In the genomic region with DNA sequence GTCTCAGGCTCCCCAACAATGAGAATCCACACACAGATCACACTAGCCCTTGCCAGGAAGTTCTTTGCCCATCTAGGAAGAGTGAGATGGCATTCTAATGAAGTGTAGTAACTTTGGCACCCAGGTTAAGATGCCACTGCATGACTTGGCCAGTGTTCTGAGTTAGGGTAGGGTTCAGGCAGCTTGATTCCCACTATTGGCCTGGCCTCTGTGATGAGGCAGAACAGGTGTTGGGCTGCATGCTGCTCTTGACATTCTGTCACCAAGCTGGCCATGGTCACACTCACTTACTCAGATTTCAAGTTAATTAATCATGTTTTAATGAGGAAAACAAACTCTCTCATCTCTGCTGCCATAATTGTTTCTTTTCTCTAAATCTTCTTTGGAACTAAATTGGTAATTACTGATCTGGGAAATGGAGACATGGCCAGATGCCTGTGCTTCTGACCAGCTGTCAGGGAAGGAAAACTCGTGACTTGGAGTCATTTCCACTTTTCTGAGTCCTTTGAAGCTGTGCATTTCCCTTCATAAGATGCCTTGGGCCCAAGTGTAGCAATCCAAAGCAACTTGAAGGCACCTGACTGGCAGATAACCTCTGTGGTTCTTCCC, we compare ENCODE assay signal across 17 mouse cellular contexts. TPM values are rescaled to one million over a fixed set of nuclear protein-coding genes. Genes with fewer than 3 reads are reported as not detected.
DNase-seq lines count a peak whose midpoint lies in the region; ATAC-seq and TF ChIP-seq lines count a peak whose summit lies in the region.
"Had no signal": no experiment of that assay in that cellular context is flagged by ENCODE, and none has a peak within 500 bp of the region (broad histone marks: within the 10 kb centered on the region; RNA-seq: fewer than 3 reads in every experiment).

No protein-coding gene starts in this region.

- no peak overlapping the region for H3K4me3 ChIP-seq in hindbrain, embryonic 14.5 days (replicated peaks; ENCODE audit: low read length)
- no peak overlapping the region for H3K4me3 ChIP-seq in hindbrain, embryonic 13.5 days
- no peak overlapping the region for H3K4me3 ChIP-seq in forebrain, postnatal 0 days (ENCODE audit: low read depth, low read length)
- H3K4me3 ChIP-seq: embryonic facial prominence, embryonic 10.5 days; erythroblast, embryonic 14.5 days; limb, embryonic 12.5 days; liver, embryonic 15.5 days; stomach, embryonic 15.5 days had no signal

- no peak for TF ChIP-seq CTCF in forebrain, postnatal 0 days (IDR thresholded peaks at IDR 0.05; ENCODE audit: low read depth)

- H3K36me3 ChIP-seq in hindbrain, embryonic 14.5 days (replicated peaks; ENCODE audit: control insufficient read depth, insufficient read depth) = no peaks in the 10 kb centered on the region
- H3K36me3 ChIP-seq in hindbrain, embryonic 13.5 days = no peaks in the 10 kb centered on the region
- H3K36me3 ChIP-seq in forebrain, postnatal 0 days (ENCODE audit: insufficient read depth) = no peaks in the 10 kb centered on the region
- H3K36me3 ChIP-seq: embryonic facial prominence, embryonic 10.5 days; G1E; limb, embryonic 12.5 days; liver, embryonic 15.5 days; stomach, embryonic 15.5 days had no signal

- no peaks in the 10 kb centered on the region for H3K27me3 ChIP-seq in hindbrain, embryonic 14.5 days (ENCODE audit: control insufficient read depth, insufficient read depth, low read length)
- no peaks in the 10 kb centered on the region for H3K27me3 ChIP-seq in hindbrain, embryonic 13.5 days
- no peaks in the 10 kb centered on the region for H3K27me3 ChIP-seq in forebrain, postnatal 0 days (ENCODE audit: insufficient read depth, low read length)
- H3K27me3 ChIP-seq: limb, embryonic 12.5 days; liver, embryonic 15.5 days; stomach, embryonic 15.5 days had no signal

- peak; percentile 42 for DNase-seq in hindbrain, embryonic 14.5 days (ENCODE audit: low spot score)
- peak; percentile 27 for DNase-seq in lung, postnatal 10 days
- DNase-seq in lung, postnatal 14 days = no peak
- DNase-seq in forebrain, postnatal 0 days = peak; percentile 68
- DNase-seq in skeletal muscle tissue, adult 2 months (ENCODE audit: low read depth, low spot score) = peak; percentile 32
- DNase-seq: adrenal gland, adult 8-10 months had no signal

- no peak for ATAC-seq in hindbrain, embryonic 14.5 days (ENCODE audit: low FRiP score)
- ATAC-seq in hindbrain, embryonic 13.5 days (ENCODE audit: low FRiP score) = no peak
- peak; percentile 54; the same call in 1 of the 2 replicates for ATAC-seq in forebrain, postnatal 0 days
- ATAC-seq in megakaryocyte progenitor cell, adult 5-6 weeks (replicated peaks; ENCODE audit: poor library complexity) = no peak

- H3K9me3 ChIP-seq in hindbrain, embryonic 14.5 days (ENCODE audit: control insufficient read depth, low read length) = no peaks in the 10 kb centered on the region
- no peaks in the 10 kb centered on the region for H3K9me3 ChIP-seq in hindbrain, embryonic 13.5 days
- H3K9me3 ChIP-seq in forebrain, postnatal 0 days (ENCODE audit: low read length) = no peaks in the 10 kb centered on the region
- H3K9me3 ChIP-seq: embryonic facial prominence, embryonic 10.5 days; G1E; limb, embryonic 12.5 days; liver, embryonic 15.5 days; stomach, embryonic 15.5 days had no signal

- no peaks in the 10 kb centered on the region for H3K4me1 ChIP-seq in hindbrain, embryonic 14.5 days (replicated peaks; ENCODE audit: control insufficient read depth, insufficient read depth, low read length)
- H3K4me1 ChIP-seq in hindbrain, embryonic 13.5 days (replicated peaks) = no peaks in the 10 kb centered on the region
- no peaks in the 10 kb centered on the region for H3K4me1 ChIP-seq in forebrain, postnatal 0 days (ENCODE audit: insufficient read depth)
- H3K4me1 ChIP-seq: embryonic facial prominence, embryonic 10.5 days; limb, embryonic 12.5 days; liver, embryonic 15.5 days; stomach, embryonic 15.5 days had no signal

- 42% methylated on average over 1 of the region's 1 CpGs for WGBS in hindbrain, embryonic 14.5 days
- 40% methylated on average over 1 of the region's 1 CpGs for WGBS in hindbrain, embryonic 13.5 days
- WGBS in forebrain, postnatal 0 days = 10% methylated on average over 1 of the region's 1 CpGs

- no peak overlapping the region for H3K4me2 ChIP-seq in hindbrain, embryonic 14.5 days (replicated peaks)
- H3K4me2 ChIP-seq in hindbrain, embryonic 13.5 days = no peak overlapping the region
- no peak overlapping the region for H3K4me2 ChIP-seq in forebrain, postnatal 0 days (ENCODE audit: low read depth)
- H3K4me2 ChIP-seq: heart, embryonic 11.5 days; limb, embryonic 12.5 days; liver, embryonic 15.5 days; stomach, embryonic 15.5 days had no signal

- H3K27ac ChIP-seq in hindbrain, embryonic 14.5 days = no peak overlapping the region
- no peak overlapping the region for H3K27ac ChIP-seq in hindbrain, embryonic 13.5 days
- no peak overlapping the region for H3K27ac ChIP-seq in forebrain, postnatal 0 days (ENCODE audit: low read depth, low read length)
- H3K27ac ChIP-seq: embryonic facial prominence, embryonic 10.5 days; limb, embryonic 12.5 days; liver, embryonic 15.5 days; stomach, embryonic 15.5 days had no signal

- no peak overlapping the region for H3K9ac ChIP-seq in hindbrain, embryonic 14.5 days
- H3K9ac ChIP-seq in hindbrain, embryonic 13.5 days = no peak overlapping the region
- no peak overlapping the region for H3K9ac ChIP-seq in forebrain, postnatal 0 days
- H3K9ac ChIP-seq: limb, embryonic 12.5 days; liver, embryonic 15.5 days; stomach, embryonic 15.5 days had no signal

RNA-seq across cellular contexts. Expression of gene Mx1, which starts 25.2 kb away (rescaled TPM):
- polyA plus RNA-seq in hindbrain, embryonic 14.5 days (2014; fragmentation: Nextera tagmentation; extraction: Ambion mirVana) = 0.25 TPM in 1 of 2 replicates, not detected in the other
- 0.14 TPM in 1 of 2 replicates, not detected in the other for polyA plus RNA-seq in hindbrain, embryonic 13.5 days (2015; fragmentation: Nextera tagmentation; extraction: Ambion mirVana)
- 0.54 and 0.71 TPM in 2 replicates for total RNA-seq in forebrain, postnatal 0 days (2014; rRNA removed)
- 0.07 and 0.68 TPM in 2 replicates for polyA plus RNA-seq in forebrain, postnatal 0 days (2015; fragmentation: Nextera tagmentation; extraction: Ambion mirVana)
- total RNA-seq in megakaryocyte progenitor cell, adult 5-6 weeks (2015) = 1.4 and 1.7 TPM in 2 replicates
- total RNA-seq in megakaryocyte progenitor cell, adult 5-6 weeks (2017) = 3.2 and 9.5 TPM in 2 replicates
- polyA plus RNA-seq: embryonic facial prominence, embryonic 10.5 days; erythroblast, embryonic 14.5 days; G1E; heart, embryonic 11.5 days; kidney, embryonic 14.5 days; limb, embryonic 12.5 days; neural tube, embryonic 14.5 days had no signal
